Mouse (Mus musculus) hindbrain, embryonic 12.5 days (tissue): ENCODE results near the gene Cacng2. TPM values are rescaled to one million over a fixed set of nuclear protein-coding genes. Genes with fewer than 3 reads are reported as not detected.
"Not testable (repeated sequence)": the region's sequence is repeated elsewhere in the genome, so short reads cannot be mapped to it uniquely, and the experiment has no call there.

Experiments used
- ATAC-seq: fragments of 200-750 bp; cut with Nextera tagmentation; 2 replicates; pipeline ENCODE4 v1.8.0; 2017; ENCODE audit warnings: moderate TSS enrichment; ENCODE audit not compliant: low FRiP score
- H3K27ac ChIP-seq: fragments of 300-500 bp; sonication (generic); 2 replicates; pipeline ENCODE4 v1.5.1; 2016; ENCODE audit warnings: mild to moderate bottlenecking
- H3K27me3 ChIP-seq: fragments of 300-500 bp; sonication (generic); 2 replicates; pipeline ENCODE4 v1.6.1; 2016; ENCODE audit warnings: mild to moderate bottlenecking
- H3K36me3 ChIP-seq: fragments of 300-500 bp; sonication (generic); 2 replicates; pipeline ENCODE4 v1.6.1; 2016; ENCODE audit warnings: mild to moderate bottlenecking
- H3K4me1 ChIP-seq: fragments of 300-500 bp; sonication (generic); 2 replicates; pipeline ENCODE4 v1.6.1; 2016
- H3K4me2 ChIP-seq: fragments of 300-500 bp; sonication (generic); replicated peaks from 2 replicates; pipeline ENCODE4 v1.6.1; 2016; ENCODE audit warnings: mild to moderate bottlenecking
- H3K4me3 ChIP-seq: fragments of 300-500 bp; sonication (generic); 2 replicates; pipeline ENCODE4 v1.5.1; 2016; ENCODE audit warnings: mild to moderate bottlenecking
- H3K9ac ChIP-seq: fragments of 300-500 bp; sonication (generic); 2 replicates; pipeline ENCODE4 v1.6.1; 2016; ENCODE audit warnings: mild to moderate bottlenecking, moderate library complexity
- H3K9me3 ChIP-seq: fragments of 300-500 bp; sonication (generic); replicated peaks from 2 replicates; pipeline ENCODE4 v1.6.1; 2016; ENCODE audit warnings: mild to moderate bottlenecking
- WGBS: fragments of 180-500 bp; shearing (Covaris S2); methylation state at CpG from one replicate; pipeline ENCODE4 v1.1.7; 2016; 5-methylcytosine and 5-hydroxymethylcytosine counted together
- polyA plus RNA-seq: library from polyadenylated mRNA; unstranded; fragments of >200 nt; fragmentation: Nextera tagmentation; extraction: Ambion mirVana; gene quantifications from 2 replicates; pipeline ENCODE4 v1.2.1, GENCODE M21; 2016

Gene Cacng2
- polyA plus RNA-seq, 1 experiment from 2014 or later = 4.2 TPM

GRCm38 (mm10) chr15:78045842-78046241 is 74.0 kb downstream of the Cacng2 start:
- H3K27me3 ChIP-seq = no peaks in the 10 kb centered on the region
- no peak for ATAC-seq
- 74% methylated on average over 7 of the region's 7 CpGs for WGBS
- no peak overlapping the region for H3K4me2 ChIP-seq
- no peak overlapping the region for H3K9ac ChIP-seq
- no peak overlapping the region for H3K4me3 ChIP-seq
- no peaks in the 10 kb centered on the region for H3K9me3 ChIP-seq
- no peaks in the 10 kb centered on the region for H3K36me3 ChIP-seq
- H3K27ac ChIP-seq = no peak overlapping the region
- H3K4me1 ChIP-seq = no peaks in the 10 kb centered on the region

DNA sequence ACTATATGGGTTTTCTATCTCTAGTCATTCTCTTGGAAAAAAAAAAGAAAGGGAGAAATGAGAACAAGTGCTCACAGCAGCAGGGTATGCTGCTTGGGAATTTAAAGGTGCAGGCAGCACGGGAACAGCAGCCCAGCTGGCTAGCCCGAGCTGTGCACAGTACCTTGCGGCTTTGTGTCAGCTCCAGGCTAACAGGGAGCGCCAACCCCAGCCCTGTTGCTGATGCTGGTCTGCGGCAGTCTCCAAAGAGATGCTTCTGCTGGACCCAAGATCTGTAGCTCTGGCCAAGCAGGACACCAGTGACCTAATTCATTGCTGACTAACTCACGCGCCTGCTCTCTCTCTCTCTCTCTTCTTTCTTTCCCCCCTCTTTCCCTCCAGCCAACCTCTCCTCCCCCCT is 74.5 kb downstream of the Cacng2 start:
- no peak overlapping the region for H3K27ac ChIP-seq
- no peak overlapping the region for H3K4me3 ChIP-seq
- no peak for ATAC-seq
- H3K4me1 ChIP-seq = no peaks in the 10 kb centered on the region
- no peaks in the 10 kb centered on the region for H3K36me3 ChIP-seq
- H3K4me2 ChIP-seq = no peak overlapping the region
- no peaks in the 10 kb centered on the region for H3K27me3 ChIP-seq
- H3K9me3 ChIP-seq = no peaks in the 10 kb centered on the region
- 66% methylated on average over 7 of the region's 7 CpGs for WGBS
- H3K9ac ChIP-seq = no peak overlapping the region

DNA sequence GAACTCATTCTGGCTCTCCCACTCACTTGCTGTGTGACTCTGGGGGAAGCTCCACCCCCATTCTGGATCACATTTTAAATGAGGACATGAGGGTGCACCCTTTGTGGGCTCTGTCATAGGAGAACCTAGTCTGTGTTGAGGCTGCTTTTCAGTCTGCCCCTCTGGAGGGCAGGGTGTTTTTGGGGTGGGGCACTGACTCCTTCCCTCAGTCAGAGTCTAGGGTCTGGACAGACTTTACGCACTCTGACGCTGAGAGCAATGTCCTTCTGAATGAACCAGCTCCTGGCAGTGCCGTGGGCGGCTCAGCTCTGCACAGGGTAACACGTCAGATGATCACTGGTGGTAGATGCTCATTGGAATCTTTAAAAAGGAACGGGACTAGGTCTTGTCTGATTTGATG is 75.0 kb downstream of the Cacng2 start:
- WGBS = 68% methylated on average over 6 of the region's 6 CpGs
- H3K27me3 ChIP-seq = no peaks in the 10 kb centered on the region
- no peak overlapping the region for H3K4me2 ChIP-seq
- no peak overlapping the region for H3K27ac ChIP-seq
- ATAC-seq = no peak
- H3K9ac ChIP-seq = no peak overlapping the region
- H3K36me3 ChIP-seq = no peaks in the 10 kb centered on the region
- H3K4me3 ChIP-seq = no peak overlapping the region
- H3K4me1 ChIP-seq = no peaks in the 10 kb centered on the region
- H3K9me3 ChIP-seq = no peaks in the 10 kb centered on the region

GRCm38 (mm10) chr15:78042706-78043105 is 77.1 kb downstream of the Cacng2 start:
- H3K27me3 ChIP-seq = no peaks in the 10 kb centered on the region
- no peak for ATAC-seq
- H3K9ac ChIP-seq = no peak overlapping the region
- no peaks in the 10 kb centered on the region for H3K36me3 ChIP-seq
- H3K4me2 ChIP-seq = no peak overlapping the region
- H3K9me3 ChIP-seq = no peaks in the 10 kb centered on the region
- H3K4me1 ChIP-seq = no peaks in the 10 kb centered on the region
- H3K27ac ChIP-seq = no peak overlapping the region
- no peak overlapping the region for H3K4me3 ChIP-seq
- WGBS = 87% methylated on average over 8 of the region's 8 CpGs

GRCm38 (mm10) chr15:78037626-78038025 is 82.2 kb downstream of the Cacng2 start:
- Histone ChIP-seq H3K27ac (no peak overlapping the region), H3K4me2 (no peak overlapping the region), H3K36me3 (no peaks in the 10 kb centered on the region), H3K9ac (no peak overlapping the region), H3K4me3 (no peak overlapping the region), H3K9me3 (no peaks in the 10 kb centered on the region), H3K27me3 (no peaks in the 10 kb centered on the region), H3K4me1 (no peaks in the 10 kb centered on the region)
- ATAC-seq = no peak
- 92% methylated on average over 10 of the region's 10 CpGs for WGBS

- Histone ChIP-seq H3K27ac (no peak overlapping the region), H3K4me3 (no peak overlapping the region), H3K4me1 (no peaks in the 10 kb centered on the region), H3K4me2 (no peak overlapping the region), H3K36me3 (no peaks in the 10 kb centered on the region), H3K9ac (no peak overlapping the region), H3K9me3 (no peaks in the 10 kb centered on the region), H3K27me3 (no peaks in the 10 kb centered on the region)
- no peak for ATAC-seq
- 62% methylated on average over 2 of the region's 2 CpGs for WGBS
Observed at GRCm38 (mm10) chr15:78036586-78036985, 83.2 kb downstream of the Cacng2 start.

DNA sequence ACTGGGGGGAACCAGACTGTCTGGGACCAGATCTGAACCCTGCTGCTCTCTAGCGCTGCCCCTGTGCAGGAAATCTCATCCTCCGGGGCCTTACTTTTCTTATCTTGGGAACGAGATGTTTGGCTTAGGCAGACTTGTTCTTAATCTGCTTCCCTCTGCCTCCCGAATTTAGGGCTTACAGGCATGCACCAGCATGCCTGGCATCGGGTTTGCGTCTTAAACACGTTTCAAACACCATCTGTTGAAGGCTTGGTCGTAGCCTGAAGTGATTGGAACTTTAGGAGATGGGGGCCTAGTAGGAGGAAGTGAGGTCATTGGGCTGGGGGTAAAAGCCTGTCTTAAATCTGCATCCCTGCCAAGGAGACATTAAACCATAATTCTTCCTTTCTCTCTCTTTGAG is 89.9 kb downstream of the Cacng2 start:
- Histone ChIP-seq H3K4me3 (no peak overlapping the region), H3K36me3 (no peaks in the 10 kb centered on the region), H3K4me1 (no peaks in the 10 kb centered on the region), H3K27ac (no peak overlapping the region), H3K4me2 (no peak overlapping the region), H3K9me3 (no peaks in the 10 kb centered on the region), H3K9ac (no peak overlapping the region), H3K27me3 (no peaks in the 10 kb centered on the region)
- ATAC-seq = no peak
- 79% methylated on average over 8 of the region's 8 CpGs for WGBS

DNA sequence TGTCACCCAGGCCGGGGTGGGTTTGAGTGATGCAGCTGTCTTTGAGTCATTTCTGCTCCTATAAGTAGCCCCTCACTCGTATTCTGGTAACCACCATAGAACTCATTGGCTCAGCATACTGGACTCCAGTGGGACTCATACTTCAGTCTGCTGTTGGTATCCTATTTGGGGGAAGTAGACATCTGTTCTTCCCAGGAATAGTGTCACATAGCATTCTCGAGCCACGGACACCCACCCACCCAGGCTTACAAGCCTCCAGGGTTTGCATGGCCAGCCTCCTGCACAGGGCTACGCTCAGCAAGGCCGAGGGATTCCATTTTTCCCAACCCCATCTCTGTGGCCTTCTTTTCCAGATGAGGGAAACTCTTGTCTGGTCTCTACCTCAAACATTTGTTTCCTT is 93.3 kb downstream of the Cacng2 start:
- no peak overlapping the region for H3K4me3 ChIP-seq
- no peak for ATAC-seq
- no peaks in the 10 kb centered on the region for H3K9me3 ChIP-seq
- no peak overlapping the region for H3K9ac ChIP-seq
- WGBS = 86% methylated on average over 6 of the region's 6 CpGs
- no peaks in the 10 kb centered on the region for H3K27me3 ChIP-seq
- H3K27ac ChIP-seq = no peak overlapping the region
- H3K36me3 ChIP-seq = no peaks in the 10 kb centered on the region
- no peaks in the 10 kb centered on the region for H3K4me1 ChIP-seq
- no peak overlapping the region for H3K4me2 ChIP-seq

- Histone ChIP-seq H3K27ac (no peak overlapping the region), H3K4me1 (no peaks in the 10 kb centered on the region), H3K4me2 (no peak overlapping the region), H3K4me3 (no peak overlapping the region), H3K9me3 (no peaks in the 10 kb centered on the region), H3K9ac (no peak overlapping the region), H3K36me3 (no peaks in the 10 kb centered on the region), H3K27me3 (no peaks in the 10 kb centered on the region)
- WGBS = 73% methylated on average over 4 of the region's 4 CpGs
- ATAC-seq = no peak
Observed at GRCm38 (mm10) chr15:78024211-78024610, 95.6 kb downstream of the Cacng2 start.

DNA sequence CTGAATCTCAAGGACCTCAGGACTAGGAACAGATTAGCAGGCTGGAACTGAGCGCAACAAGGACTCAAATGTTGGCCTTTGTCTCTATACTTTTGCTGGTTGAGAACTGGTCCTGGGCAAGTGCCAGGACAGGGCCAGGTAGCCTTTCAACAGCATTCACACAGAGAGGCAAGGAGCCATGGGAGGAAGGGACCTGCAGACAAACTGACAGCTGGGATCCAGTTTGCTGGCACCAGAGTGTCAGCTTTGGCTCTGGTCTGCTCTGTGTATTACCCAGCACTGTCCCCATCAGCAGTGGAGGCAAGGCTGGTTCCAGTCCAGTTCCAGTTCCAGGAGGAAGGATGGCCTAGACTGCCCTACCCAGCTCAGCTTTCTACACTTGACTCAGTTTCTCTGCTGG is 105.8 kb downstream of the Cacng2 start:
- no peak for ATAC-seq
- 89% methylated on average over 1 of the region's 1 CpGs for WGBS
- no peak overlapping the region for H3K9ac ChIP-seq

GRCm38 (mm10) chr15:78008206-78008605 is 111.6 kb downstream of the Cacng2 start:
- 93% methylated on average over 8 of the region's 8 CpGs for WGBS
- not testable (repeated sequence) for H3K4me2 ChIP-seq, H3K9ac ChIP-seq, H3K27ac ChIP-seq, H3K36me3 ChIP-seq, H3K9me3 ChIP-seq, H3K27me3 ChIP-seq, H3K4me3 ChIP-seq, ATAC-seq
- H3K4me1 ChIP-seq = peaks cover 16% of the 10 kb centered on the region

More for the DNA sequence above, 105.8 kb downstream of the Cacng2 start:
- H3K4me2 ChIP-seq = no peak overlapping the region
- no peaks in the 10 kb centered on the region for H3K4me1 ChIP-seq
- no peaks in the 10 kb centered on the region for H3K36me3 ChIP-seq
- H3K27ac ChIP-seq = no peak overlapping the region
- no peaks in the 10 kb centered on the region for H3K9me3 ChIP-seq
- no peak overlapping the region for H3K4me3 ChIP-seq
- no peaks in the 10 kb centered on the region for H3K27me3 ChIP-seq

GRCm38 (mm10) chr15:78003929-78004328 is 115.9 kb downstream of the Cacng2 start:
- Histone ChIP-seq H3K27ac (no peak overlapping the region), H3K9me3 (no peaks in the 10 kb centered on the region), H3K36me3 (no peaks in the 10 kb centered on the region), H3K27me3 (no peaks in the 10 kb centered on the region; the same call in 1 of the 2 replicates), H3K9ac (no peak overlapping the region), H3K4me2 (no peak overlapping the region), H3K4me3 (no peak overlapping the region), H3K4me1 (peaks cover 16% of the 10 kb centered on the region)
- 59% methylated on average over 9 of the region's 9 CpGs for WGBS
- no peak for ATAC-seq

DNA sequence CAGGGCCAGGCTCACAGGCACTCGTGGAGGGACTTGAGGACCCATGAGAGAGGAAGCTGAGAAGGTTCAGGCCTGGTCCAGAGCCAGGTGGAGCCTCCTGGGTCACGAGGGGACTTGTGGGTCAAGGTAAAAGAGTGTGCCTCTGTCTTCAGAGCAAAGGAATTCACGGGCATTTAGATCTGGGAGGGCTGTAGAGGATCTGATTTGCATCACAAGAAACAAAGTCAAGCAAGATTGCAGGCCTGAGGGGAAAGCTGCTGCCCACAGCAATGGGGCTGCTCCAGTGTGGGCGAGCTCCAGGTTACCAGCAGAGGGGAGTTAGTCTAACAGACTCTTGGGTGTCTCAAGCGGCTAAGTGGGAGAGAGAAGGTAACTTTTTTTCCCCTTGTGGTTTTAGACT is 118.4 kb downstream of the Cacng2 start:
- Histone ChIP-seq H3K36me3 (no peaks in the 10 kb centered on the region), H3K27ac (no peak overlapping the region), H3K4me2 (no peak overlapping the region), H3K4me1 (peaks cover 14% of the 10 kb centered on the region; the same call in 1 of the 2 replicates), H3K9ac (no peak overlapping the region), H3K4me3 (no peak overlapping the region), H3K27me3 (no peaks in the 10 kb centered on the region; the same call in 1 of the 2 replicates), H3K9me3 (no peaks in the 10 kb centered on the region)
- ATAC-seq = no peak
- WGBS = 16% methylated on average over 5 of the region's 5 CpGs
